ENCODE assay signal across 19 mouse cellular contexts in genomic region chr6:122682646-122683045, GRCm38 (mm10). TPM values are rescaled to one million over a fixed set of nuclear protein-coding genes. Genes with fewer than 3 reads are reported as not detected.
DNase-seq lines count a peak whose midpoint lies in the region; ATAC-seq lines count a peak whose summit lies in the region.
"Had no signal": no experiment of that assay in that cellular context is flagged by ENCODE, and none has a peak within 500 bp of the region (broad histone marks: within the 10 kb centered on the region; RNA-seq: fewer than 3 reads in every experiment).

No protein-coding gene starts in this region.

- ATAC-seq in CD4-positive, CD25-positive, alpha-beta regulatory T cell, adult 4 months: no peak
- ATAC-seq: forebrain, embryonic 16.5 days; lung, postnatal 0 days had no signal

- DNase-seq in brain, adult 2 months (ENCODE audit: low read depth, low spot score): peak; percentile 89
- DNase-seq in layer of hippocampus, adult 11-12 months (ENCODE audit: low spot score): peak; percentile 75
- DNase-seq in layer of hippocampus, postnatal 36 days: peak; percentile 69 to 79
- DNase-seq in right cerebral cortex, adult 2 months (ENCODE audit: low spot score in 2 of 2): peak; percentile 70 to 74
- DNase-seq in gastrocnemius, adult 18-20 months (ENCODE audit: low spot score): no peak
- no peak for DNase-seq in liver
- no peak for DNase-seq in urinary bladder, postnatal 14 days (ENCODE audit: low spot score)
- DNase-seq: adrenal gland, postnatal 14 days had no signal

RNA-seq across cellular contexts. Expression of gene Nanog, which starts 24.6 kb away (rescaled TPM):
- not detected for total RNA-seq in layer of hippocampus, postnatal 36 days (2021)
- total RNA-seq in gastrocnemius, adult 18-20 months (2021): not detected
- under 1 TPM in 1 of 2 experiments, not detected in 1; 0.22 TPM for polyA plus RNA-seq in CD4-positive, CD25-positive, alpha-beta regulatory T cell, adult 4 months (2017; shearing (Covaris generic))
- total RNA-seq: adrenal gland, postnatal 14 days; gastrocnemius, postnatal 4 days had no signal
- polyA plus RNA-seq: erythroblast, embryonic 14.5 days; G1E had no signal

RNA-seq across cellular contexts. Expression of gene Dppa3, which starts 56.4 kb away (rescaled TPM):
- not detected for total RNA-seq in layer of hippocampus, postnatal 36 days (2021)
- total RNA-seq in gastrocnemius, adult 18-20 months (2021): not detected
- not detected for polyA plus RNA-seq in CD4-positive, CD25-positive, alpha-beta regulatory T cell, adult 4 months (2017; shearing (Covaris generic))
- total RNA-seq: adrenal gland, postnatal 14 days; G1E; gastrocnemius, postnatal 4 days had no signal
- polyA plus RNA-seq: erythroblast, embryonic 14.5 days; forebrain, embryonic 16.5 days; G1E; hindbrain, embryonic 10.5 days; kidney, embryonic 15.5 days; limb, embryonic 11.5 days; liver, embryonic 14.5 days; lung, postnatal 0 days; neural tube, embryonic 14.5 days had no signal

Comparison
In these comparisons a context has a peak if more than half of its experiments do, and no peak if none do; other contexts are left out.
1. DNase-seq: peak in brain, adult 2 months (single experiment), layer of hippocampus, adult 11-12 months (single experiment), layer of hippocampus, postnatal 36 days (2 of 2) and right cerebral cortex, adult 2 months (2 of 2); none in gastrocnemius, adult 18-20 months (single experiment), liver (single experiment) and urinary bladder, postnatal 14 days (single experiment).